Mouse (Mus musculus) liver, embryonic 14.5 days (tissue): Measurements from ENCODE around the gene Fermt2.

Experiments used
- CTCF ChIP-seq: IDR thresholded peaks from 2 replicates; pipeline ENCODE4 v1.5.1; 2016; ENCODE audit warnings: antibody characterized with exemption, low read depth, control low read depth
- EP300 ChIP-seq: IDR thresholded peaks from 2 replicates; pipeline ENCODE4 v1.6.1; 2016; ENCODE audit warnings: antibody characterized with exemption, low read depth

- TF ChIP-seq EP300 (no peak), CTCF (peak; percentile 59)
Observed at GRCm38 (mm10) chr14:45469446-45469845, 60.5 kb downstream of the Fermt2 start.
